Mouse (Mus musculus) WW6 (cell line): ENCODE measurements at regions not wholly inside any gene's neighbourhood (a gene's known extent, or its start where the extent isn't known, plus 50 kb on each side); places are given as distances from the start of the nearest gene placed in this dataset.

Experiments used
- DNase-seq: peaks from one replicate; pipeline ENCODE4 v3.0.0-alpha.2; 2013; ENCODE audit warnings: low read depth, low spot score

- no peak for DNase-seq
These were observed 226.0 kb upstream of the Fam241a start for GRCm38 (mm10) chr3:128122111-128122510.

DNA sequence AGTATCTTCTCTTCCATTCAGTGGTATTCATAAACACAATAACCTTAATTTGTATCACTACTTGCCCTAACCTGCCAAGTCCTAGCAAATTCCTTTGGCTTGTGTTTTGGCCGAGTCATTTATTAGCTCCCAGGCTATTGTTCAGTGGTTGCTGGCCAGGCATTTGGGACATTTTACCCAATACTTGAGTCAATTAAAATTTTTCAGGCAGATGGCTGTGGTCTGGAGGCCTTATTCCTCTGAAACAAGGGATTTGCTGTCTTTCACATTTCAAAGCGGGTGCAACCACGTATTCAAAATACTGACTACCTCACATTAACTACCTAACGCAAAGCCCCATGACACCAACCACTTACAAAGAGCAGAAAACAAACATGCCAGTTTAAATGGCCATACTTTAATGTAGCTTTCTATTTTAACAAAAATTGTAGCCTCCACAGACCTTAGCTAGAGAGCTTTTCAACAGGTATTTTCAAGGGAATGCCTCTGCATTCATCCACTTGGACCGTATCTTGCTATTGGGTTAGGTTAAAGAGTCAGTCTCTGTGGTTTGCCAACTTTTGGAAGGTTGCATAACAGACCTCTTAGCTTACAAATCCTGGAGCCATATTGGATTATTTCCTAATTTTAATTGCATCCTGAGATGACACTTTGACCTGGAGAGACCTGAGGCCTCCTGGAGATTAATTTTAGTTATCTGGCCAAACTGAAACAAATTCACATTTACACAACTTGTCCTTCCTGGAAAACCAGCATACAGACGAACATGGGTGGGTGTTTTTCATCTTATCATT lies 224.7 kb upstream of the Fam241a start:
- no peak for DNase-seq

DNA sequence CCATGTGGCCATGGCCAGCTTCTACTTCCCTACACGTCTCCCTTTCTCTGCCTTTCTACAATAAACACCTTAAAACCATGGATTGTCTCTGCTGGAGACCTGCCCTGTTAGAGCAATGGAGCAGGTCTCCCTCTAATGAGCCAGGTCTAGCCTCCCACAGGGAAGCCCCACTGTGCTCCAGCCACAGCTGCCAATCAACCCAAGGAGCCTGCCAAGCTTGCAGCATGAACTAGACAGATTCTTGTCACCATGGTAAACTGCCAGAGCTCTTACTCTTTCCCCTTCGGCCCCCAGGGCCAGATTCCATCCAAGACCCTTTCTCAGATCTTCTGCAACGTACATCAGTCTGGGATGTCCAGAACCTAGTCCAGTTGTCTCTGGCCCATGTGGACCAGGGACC lies 217.1 kb upstream of the Fam241a start:
- no peak for DNase-seq

GRCm38 (mm10) chr3:128110406-128110805 lies 214.3 kb upstream of the Fam241a start:
- no peak for DNase-seq

GRCm38 (mm10) chr3:128104516-128104915 lies 208.4 kb upstream of the Fam241a start:
- DNase-seq, result no peak

GRCm38 (mm10) chr3:128093046-128093445 lies 196.9 kb upstream of the Fam241a start:
- no peak for DNase-seq

DNA sequence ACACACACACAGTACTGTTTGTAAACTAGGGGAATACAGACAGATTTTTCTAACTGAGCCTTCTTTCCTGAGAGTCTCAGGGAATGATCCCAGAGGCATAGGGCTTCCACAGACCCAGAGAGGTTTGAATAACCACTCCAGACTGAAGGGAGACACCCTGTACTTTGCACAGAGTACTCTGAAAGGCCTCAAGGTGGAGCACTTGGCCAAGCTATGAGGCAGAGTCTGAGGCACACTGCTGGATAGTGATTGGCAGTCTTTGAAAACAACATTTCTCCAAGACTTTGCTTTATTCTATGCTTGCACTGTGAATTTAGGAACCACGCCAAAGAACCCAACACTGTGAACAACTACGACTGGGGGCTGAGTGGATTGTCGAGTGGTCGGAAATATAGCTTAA lies 192.1 kb upstream of the Fam241a start:
- DNase-seq, result peak; percentile 16

- no peak for DNase-seq
These were observed 191.0 kb upstream of the Fam241a start for GRCm38 (mm10) chr3:128087163-128087562.

GRCm38 (mm10) chr3:128082463-128082862 lies 186.3 kb upstream of the Fam241a start:
- DNase-seq, result no peak

DNA sequence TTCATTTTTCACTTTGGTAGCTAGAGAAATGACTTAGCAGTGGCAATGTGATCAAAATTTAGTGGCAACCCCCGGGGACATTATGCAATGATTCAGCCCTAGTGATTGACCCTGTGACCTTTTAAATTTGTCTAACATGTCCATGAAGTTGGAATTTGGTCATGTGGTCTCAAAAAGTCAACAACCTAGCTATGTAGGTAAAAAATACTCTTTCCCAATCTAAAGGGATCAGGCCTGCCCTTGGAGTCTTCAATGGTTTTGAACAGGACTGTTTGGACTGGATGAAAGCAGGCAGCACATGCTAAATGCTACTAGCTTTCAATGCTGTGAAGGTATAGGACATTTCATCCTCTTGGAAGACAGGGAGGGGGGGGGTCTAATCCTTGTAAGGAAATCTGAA lies 185.3 kb upstream of the Fam241a start:
- no peak for DNase-seq

- DNase-seq, result no peak
These were observed 171.7 kb upstream of the Fam241a start for GRCm38 (mm10) chr3:128067861-128068260.

GRCm38 (mm10) chr3:128054031-128054430 lies 157.9 kb upstream of the Fam241a start:
- DNase-seq, result no peak

GRCm38 (mm10) chr3:128043709-128044108 lies 147.6 kb upstream of the Fam241a start:
- DNase-seq, result no peak

DNA sequence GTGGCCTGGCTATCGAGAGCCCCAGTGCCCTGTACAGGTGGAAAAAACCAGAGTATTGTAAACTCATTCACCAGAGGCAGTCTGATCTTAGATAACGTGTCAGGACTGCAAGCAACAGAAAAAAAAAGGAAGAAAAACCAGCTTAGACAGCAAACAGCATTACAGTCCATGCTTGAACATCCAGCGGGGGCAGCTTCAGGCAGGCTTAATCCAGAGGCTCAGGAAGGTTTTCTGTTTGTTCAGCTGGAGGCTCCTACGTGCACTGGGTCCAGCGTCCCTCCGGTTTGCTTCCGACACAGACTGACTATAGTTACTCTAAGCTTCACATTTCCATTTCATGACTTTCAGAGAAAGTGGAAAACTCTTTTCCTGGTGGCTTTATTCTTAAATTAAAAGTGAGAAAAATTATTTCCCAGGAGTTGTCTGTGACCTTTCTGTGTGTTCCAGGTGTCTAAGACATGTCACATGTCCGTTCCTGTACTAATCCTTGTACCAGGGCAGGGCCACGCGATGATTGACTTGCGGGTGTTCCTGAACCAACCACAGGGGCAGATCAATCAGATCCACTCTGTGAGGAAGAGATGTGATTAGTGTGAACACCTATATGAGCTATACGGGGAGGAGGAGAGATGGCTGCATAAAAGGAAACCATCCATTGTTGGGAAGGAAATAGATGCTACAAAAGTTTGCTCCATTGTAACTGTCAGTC lies 144.4 kb upstream of the Fam241a start:
- no peak for DNase-seq

- no peak for DNase-seq
These were observed 143.1 kb upstream of the Fam241a start for GRCm38 (mm10) chr3:128039185-128039584.

GRCm38 (mm10) chr3:128036538-128036937 lies 140.4 kb upstream of the Fam241a start:
- DNase-seq, result no peak

- no peak for DNase-seq
These were observed 134.2 kb upstream of the Fam241a start for GRCm38 (mm10) chr3:128030352-128030751.

GRCm38 (mm10) chr3:128029565-128029915 lies 133.4 kb upstream of the Fam241a start:
- DNase-seq, result no peak

- no peak for DNase-seq
These were observed 132.9 kb upstream of the Fam241a start for GRCm38 (mm10) chr3:128028856-128029564.

DNA sequence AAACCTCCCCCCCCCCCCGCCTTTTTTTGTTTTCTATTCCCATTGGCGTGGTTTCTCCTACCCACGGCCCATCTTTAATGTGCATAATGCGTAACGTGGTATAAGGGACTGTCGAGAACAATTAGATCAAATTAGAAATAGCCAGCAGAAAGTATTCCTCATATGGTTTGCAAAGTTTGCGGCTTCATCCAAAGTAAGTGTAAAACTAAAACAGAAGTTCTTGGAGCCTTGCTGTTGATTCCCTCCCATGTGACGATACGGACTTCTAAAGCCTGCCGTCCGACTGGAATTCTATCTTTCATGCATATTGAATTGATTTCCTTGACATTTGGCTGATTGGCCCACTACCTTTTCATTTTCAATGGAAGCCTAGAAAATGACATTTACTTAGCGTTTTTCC lies 128.7 kb upstream of the Fam241a start:
- DNase-seq, result no peak

GRCm38 (mm10) chr3:128014909-128015308 lies 118.8 kb upstream of the Fam241a start:
- DNase-seq, result no peak

- no peak for DNase-seq
These were observed 106.9 kb upstream of the Fam241a start for GRCm38 (mm10) chr3:128002905-128003641.
